Mouse (Mus musculus) kidney, embryonic 14.5 days (tissue): ENCODE measurements around the gene Kynu. TPM values are rescaled to one million over a fixed set of nuclear protein-coding genes. Genes with fewer than 3 reads are reported as not detected.

Source experiments
- polyA plus RNA-seq: library from polyadenylated mRNA; unstranded; fragments of >200 nt; fragmentation: Nextera tagmentation; extraction: Ambion mirVana; gene quantifications from 2 replicates; pipeline ENCODE4 v1.2.1, GENCODE M21; 2014

The Kynu gene
- polyA plus RNA-seq, 1 experiment from 2014 or later: 3.5 TPM

Other genes with a start within 250 kb of the Kynu start
- 1.0 TPM in 2 replicates for gene Arhgap15, start 193.5 kb downstream of the Kynu start, polyA plus RNA-seq